Mouse (Mus musculus) liver, embryonic 14.5 days (tissue): ENCODE measurements at regions not wholly inside any gene's neighbourhood (a gene's known extent, or its start where the extent isn't known, plus 50 kb on each side); places are given as distances from the start of the nearest gene placed in this dataset.

ENCODE experiments used
- ATAC-seq: fragments of 200-750 bp; cut with Nextera tagmentation; 2 replicates; pipeline ENCODE4 v1.8.0; 2017; ENCODE audit warnings: moderate number of reproducible peaks, mild to moderate bottlenecking, moderate library complexity; ENCODE audit not compliant: insufficient read depth
- DNase-seq, 3 experiments: peaks; one replicate each; pipeline ENCODE4 v3.0.0-alpha.2; 2012 to 2013; ENCODE audit warnings: low read depth in 3 of 3, low spot score in 3 of 3
- H3K27ac ChIP-seq: fragments of 300-500 bp; sonication (generic); 2 replicates; pipeline ENCODE4 v1.5.1; 2014; ENCODE audit warnings: moderate library complexity, mild to moderate bottlenecking, control low read depth, inconsistent platforms
- H3K27me3 ChIP-seq: fragments of 300-500 bp; sonication (generic); 2 replicates; pipeline ENCODE4 v1.6.1; 2014; ENCODE audit warnings: mild to moderate bottlenecking, low read length, moderate library complexity; ENCODE audit not compliant: control insufficient read depth, insufficient read depth
- H3K36me3 ChIP-seq: fragments of 300-500 bp; sonication (generic); replicated peaks from 2 replicates; pipeline ENCODE4 v1.6.1; 2014; ENCODE audit warnings: low read depth; ENCODE audit not compliant: control insufficient read depth, insufficient read depth
- H3K4me1 ChIP-seq, 2 experiments: fragments of 200-500 bp in 1 of 2; fragments of 300-500 bp in 1 of 2; sonication (generic) in 1 of 2; replicated peaks; 2 replicates each; pipeline ENCODE4 v1.6.1; 2012 to 2014; ENCODE audit warnings: antibody characterized with exemption in 1 of 2, inconsistent platforms in 1 of 2, low read length in 1 of 2; ENCODE audit not compliant: control insufficient read depth in 2 of 2, insufficient read depth in 2 of 2
- H3K4me2 ChIP-seq: fragments of 300-500 bp; sonication (generic); 2 replicates; pipeline ENCODE4 v1.6.1; 2014; ENCODE audit warnings: low read depth, mild to moderate bottlenecking, control low read depth, moderate library complexity
- H3K4me3 ChIP-seq, 2 experiments: fragments of 200-500 bp in 1 of 2; fragments of 300-500 bp in 1 of 2; sonication (generic) in 1 of 2; 2 replicates each; pipeline ENCODE4 v1.5.1; 2012 to 2014; ENCODE audit warnings: low read depth in 2 of 2, low read length in 2 of 2, mild to moderate bottlenecking in 2 of 2, control low read depth in 1 of 2, inconsistent platforms in 1 of 2, moderate library complexity in 1 of 2; ENCODE audit not compliant: insufficient read depth in 1 of 2
- H3K9ac ChIP-seq: fragments of 300-500 bp; sonication (generic); replicated peaks from 2 replicates; pipeline ENCODE4 v1.6.1; 2014; ENCODE audit warnings: mild to moderate bottlenecking, control low read depth, moderate library complexity
- H3K9me3 ChIP-seq: fragments of 300-500 bp; sonication (generic); 2 replicates; pipeline ENCODE4 v1.6.1; 2016; ENCODE audit warnings: low read length, mixed read lengths; ENCODE audit not compliant: control insufficient read depth
- CTCF ChIP-seq: IDR thresholded peaks from 2 replicates; pipeline ENCODE4 v1.5.1; 2016; ENCODE audit warnings: antibody characterized with exemption, low read depth, control low read depth
- EP300 ChIP-seq: IDR thresholded peaks from 2 replicates; pipeline ENCODE4 v1.6.1; 2016; ENCODE audit warnings: antibody characterized with exemption, low read depth
- WGBS: fragments of 180-500 bp; shearing (Covaris S2); extraction: QIAGEN DNeasy Blood & Tissue Kit; methylation state at CpG from one replicate; pipeline ENCODE4 v1.1.7; 2014; ENCODE audit not compliant: insufficient replicate concordance; 5-methylcytosine and 5-hydroxymethylcytosine counted together

- H3K9ac ChIP-seq, result no peak overlapping the region
- DNase-seq (no peak), ATAC-seq (no peak)
- no peaks in the 10 kb centered on the region for H3K9me3 ChIP-seq
- no peaks in the 10 kb centered on the region for H3K27me3 ChIP-seq
- 47% methylated on average over 2 of the region's 2 CpGs for WGBS
- H3K4me2 ChIP-seq, result no peak overlapping the region
- H3K4me3 ChIP-seq, result no peak overlapping the region
- H3K27ac ChIP-seq, result no peak overlapping the region
- H3K36me3 ChIP-seq, result no peaks in the 10 kb centered on the region
- no peaks in the 10 kb centered on the region for H3K4me1 ChIP-seq
- TF ChIP-seq CTCF (no peak), EP300 (no peak)
Measured at GRCm38 (mm10) chr2:75357516-75357915, 301.5 kb upstream of the Hnrnpa3 start.

GRCm38 (mm10) chr2:75360936-75361335 is 298.1 kb upstream of the Hnrnpa3 start:
- Histone ChIP-seq H3K4me2 (no peak overlapping the region), H3K27ac (no peak overlapping the region), H3K36me3 (no peaks in the 10 kb centered on the region), H3K9me3 (no peaks in the 10 kb centered on the region), H3K9ac (no peak overlapping the region), H3K4me1 (no peaks in the 10 kb centered on the region), H3K4me3 (no peak overlapping the region), H3K27me3 (no peaks in the 10 kb centered on the region)
- ATAC-seq (no peak), DNase-seq (no peak)
- TF ChIP-seq EP300 (no peak), CTCF (no peak)
- 54% methylated on average over 3 of the region's 3 CpGs for WGBS

- no peaks in the 10 kb centered on the region for H3K9me3 ChIP-seq
- H3K9ac ChIP-seq, result no peak overlapping the region
- no peak overlapping the region for H3K4me3 ChIP-seq
- ATAC-seq (no peak), DNase-seq (no peak)
- no peaks in the 10 kb centered on the region for H3K27me3 ChIP-seq
- no peaks in the 10 kb centered on the region for H3K4me1 ChIP-seq
- TF ChIP-seq CTCF, result no peak
- no peak for TF ChIP-seq EP300
- no peak overlapping the region for H3K4me2 ChIP-seq
- 53% methylated on average over 5 of the region's 5 CpGs for WGBS
- no peaks in the 10 kb centered on the region for H3K36me3 ChIP-seq
- no peak overlapping the region for H3K27ac ChIP-seq
Measured at GRCm38 (mm10) chr2:75376666-75377065, 282.4 kb upstream of the Hnrnpa3 start.

- Histone ChIP-seq H3K9me3 (no peaks in the 10 kb centered on the region), H3K36me3 (no peaks in the 10 kb centered on the region), H3K4me3 (no peak overlapping the region), H3K27ac (no peak overlapping the region), H3K27me3 (no peaks in the 10 kb centered on the region), H3K4me1 (no peaks in the 10 kb centered on the region), H3K4me2 (no peak overlapping the region), H3K9ac (no peak overlapping the region)
- ATAC-seq, result no peak
- DNase-seq, result no peak
- WGBS, result 53% methylated on average over 7 of the region's 7 CpGs
- TF ChIP-seq CTCF, result no peak
- no peak for TF ChIP-seq EP300
Measured at GRCm38 (mm10) chr2:75385551-75386263, 273.4 kb upstream of the Hnrnpa3 start.

GRCm38 (mm10) chr2:75386636-75387035 is 272.4 kb upstream of the Hnrnpa3 start:
- ATAC-seq (no peak), DNase-seq (no peak)
- TF ChIP-seq EP300 (no peak), CTCF (no peak)
- Histone ChIP-seq H3K36me3 (no peaks in the 10 kb centered on the region), H3K27me3 (no peaks in the 10 kb centered on the region), H3K4me1 (no peaks in the 10 kb centered on the region), H3K4me3 (no peak overlapping the region), H3K9me3 (no peaks in the 10 kb centered on the region), H3K4me2 (no peak overlapping the region), H3K9ac (no peak overlapping the region), H3K27ac (no peak overlapping the region)
- 66% methylated on average over 3 of the region's 3 CpGs for WGBS
